Mouse (Mus musculus) midbrain, embryonic 14.5 days (tissue): Measurements from ENCODE around the gene Rara. TPM values are rescaled to one million over a fixed set of nuclear protein-coding genes. Genes with fewer than 3 reads are reported as not detected.
"Not testable (repeated sequence)": the region's sequence is repeated elsewhere in the genome, so short reads cannot be mapped to it uniquely, and the experiment has no call there.

Source experiments
- ATAC-seq: fragments of 200-750 bp; cut with Nextera tagmentation; 2 replicates; pipeline ENCODE4 v1.8.0; 2017; ENCODE audit warnings: moderate number of reproducible peaks, moderate library complexity; ENCODE audit not compliant: low FRiP score, low TSS enrichment
- DNase-seq: peaks from one replicate; pipeline ENCODE4 v3.0.0-alpha.2; 2015
- H3K27ac ChIP-seq: fragments of 300-500 bp; sonication (generic); replicated peaks from 2 replicates; pipeline ENCODE4 v1.5.1; 2014; ENCODE audit warnings: mild to moderate bottlenecking, low read depth, low read length, moderate library complexity
- H3K27me3 ChIP-seq: fragments of 300-500 bp; sonication (generic); 2 replicates; pipeline ENCODE4 v1.6.1; 2014; ENCODE audit warnings: low read length, control low read depth, mixed read lengths; ENCODE audit not compliant: control insufficient read depth, insufficient read depth
- H3K36me3 ChIP-seq: fragments of 300-500 bp; sonication (generic); 2 replicates; pipeline ENCODE4 v1.6.1; 2014; ENCODE audit warnings: low read length, control low read depth; ENCODE audit not compliant: control insufficient read depth, insufficient read depth
- H3K4me1 ChIP-seq: fragments of 300-500 bp; sonication (generic); 2 replicates; pipeline ENCODE4 v1.6.1; 2014; ENCODE audit warnings: mild to moderate bottlenecking, antibody characterized with exemption, low read length, control low read depth; ENCODE audit not compliant: control insufficient read depth, insufficient read depth
- H3K4me2 ChIP-seq: fragments of 300-500 bp; sonication (generic); 2 replicates; pipeline ENCODE4 v1.6.1; 2014; ENCODE audit warnings: mild to moderate bottlenecking, low read length, moderate library complexity
- H3K4me3 ChIP-seq: fragments of 300-500 bp; sonication (generic); replicated peaks from 2 replicates; pipeline ENCODE4 v1.5.1; 2014; ENCODE audit warnings: low read depth, low read length
- H3K9ac ChIP-seq: fragments of 300-500 bp; sonication (generic); replicated peaks from 2 replicates; pipeline ENCODE4 v1.6.1; 2014; ENCODE audit warnings: mild to moderate bottlenecking, low read length, moderate library complexity
- H3K9me3 ChIP-seq: fragments of 300-500 bp; sonication (generic); 2 replicates; pipeline ENCODE4 v1.6.1; 2016; ENCODE audit warnings: low read length, control low read depth, mixed read lengths; ENCODE audit not compliant: control insufficient read depth
- WGBS: fragments of 180-500 bp; shearing (Covaris S2); extraction: QIAGEN DNeasy Blood & Tissue Kit; methylation state at CpG from one replicate; pipeline ENCODE4 v1.1.7; 2014; 5-methylcytosine and 5-hydroxymethylcytosine counted together
- polyA plus RNA-seq: library from polyadenylated mRNA; unstranded; fragments of >200 nt; fragmentation: Nextera tagmentation; extraction: Ambion mirVana; gene quantifications from 2 replicates; pipeline ENCODE4 v1.2.1, GENCODE M21; 2014

Gene Rara
- polyA plus RNA-seq, 1 experiment from 2014 or later: 11.0 TPM

DNA sequence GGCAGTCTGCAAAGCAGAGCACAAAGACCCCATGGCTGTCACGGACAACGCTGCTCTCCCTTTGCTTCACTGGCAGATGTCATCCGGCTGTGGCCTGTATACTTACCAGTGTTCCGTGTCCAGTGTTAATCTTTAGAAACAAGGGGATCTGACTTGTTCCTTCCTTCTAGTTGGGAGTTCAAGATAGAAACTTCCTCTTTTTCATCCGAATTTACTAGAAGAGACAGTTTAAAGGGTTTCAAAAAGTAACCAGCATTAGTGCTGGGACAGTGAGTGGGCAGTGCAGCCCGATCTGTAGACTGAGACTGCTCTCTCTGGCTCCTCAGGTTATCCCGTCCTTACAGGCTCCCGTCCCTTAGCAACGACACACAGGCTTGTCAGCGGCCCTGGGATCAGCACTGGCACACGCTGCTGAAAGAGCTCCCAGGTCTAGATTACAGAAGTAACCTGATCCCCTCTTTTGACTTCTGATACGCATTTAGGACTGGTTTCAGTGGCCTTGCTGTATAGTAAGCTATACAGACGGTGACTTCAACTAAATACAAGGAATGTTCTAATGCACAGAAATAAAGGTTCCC is 10.1 kb upstream of the Rara start:
- Histone ChIP-seq H3K4me3 (no peak overlapping the region), H3K27ac (no peak overlapping the region), H3K4me2 (no peak overlapping the region), H3K9me3 (no peaks in the 10 kb centered on the region), H3K9ac (no peak overlapping the region), H3K4me1 (no peaks in the 10 kb centered on the region), H3K27me3 (no peaks in the 10 kb centered on the region), H3K36me3 (0 out of 2 replicates have a peak, but pooled peaks cover 5% of the 10 kb centered on the region)
- 80% methylated on average over 13 of the region's 13 CpGs for WGBS
- no peak for DNase-seq
- ATAC-seq: no peak

DNA sequence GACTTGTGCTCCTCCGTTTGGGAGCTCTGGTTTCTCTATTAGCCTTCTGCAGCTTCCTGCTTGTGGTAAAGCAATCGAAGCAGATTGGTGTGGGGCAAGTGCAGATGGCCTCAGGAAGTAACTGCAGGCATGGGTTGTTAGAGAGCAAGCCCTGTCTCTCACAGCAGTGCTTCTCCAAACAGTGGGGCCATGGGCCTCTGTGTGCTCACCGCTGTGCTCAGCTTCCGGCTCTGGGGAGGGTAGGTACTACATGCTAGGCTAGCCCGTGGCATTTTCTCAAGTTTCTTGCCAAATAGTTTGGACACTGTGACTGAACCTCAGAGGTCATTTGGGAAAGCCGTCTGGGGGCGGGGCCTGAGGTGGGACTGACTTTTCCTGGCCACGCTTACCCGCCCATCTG is 9.4 kb upstream of the Rara start:
- 86% methylated on average over 9 of the region's 9 CpGs for WGBS
- Histone ChIP-seq H3K9me3 (no peaks in the 10 kb centered on the region), H3K4me2 (no peak overlapping the region), H3K27ac (no peak overlapping the region), H3K36me3 (0 out of 2 replicates have a peak, but pooled peaks cover 5% of the 10 kb centered on the region), H3K4me3 (no peak overlapping the region), H3K4me1 (no peaks in the 10 kb centered on the region), H3K27me3 (no peaks in the 10 kb centered on the region), H3K9ac (no peak overlapping the region)
- no peak for DNase-seq
- ATAC-seq: no peak

DNA sequence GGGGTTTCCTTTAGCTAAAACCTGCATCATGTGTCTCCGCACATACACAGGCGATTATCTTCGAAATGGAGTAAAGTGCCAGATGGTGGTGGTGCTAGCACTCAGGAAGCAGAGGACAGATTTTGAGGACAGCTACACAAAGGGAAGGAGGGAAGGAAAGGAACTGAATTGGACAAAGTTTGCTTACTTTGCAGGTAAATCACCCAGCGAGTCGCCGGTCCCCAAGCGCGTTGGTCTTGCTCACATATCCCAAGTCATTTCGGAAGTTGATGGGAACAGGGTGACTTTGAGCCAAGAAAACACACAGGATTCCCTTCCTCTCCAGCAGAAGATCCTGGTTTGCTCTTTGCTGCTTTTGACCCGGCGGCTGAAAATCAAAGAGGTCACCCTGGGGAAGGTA is 8.6 kb upstream of the Rara start:
- WGBS: 94% methylated on average over 11 of the region's 11 CpGs

DNA sequence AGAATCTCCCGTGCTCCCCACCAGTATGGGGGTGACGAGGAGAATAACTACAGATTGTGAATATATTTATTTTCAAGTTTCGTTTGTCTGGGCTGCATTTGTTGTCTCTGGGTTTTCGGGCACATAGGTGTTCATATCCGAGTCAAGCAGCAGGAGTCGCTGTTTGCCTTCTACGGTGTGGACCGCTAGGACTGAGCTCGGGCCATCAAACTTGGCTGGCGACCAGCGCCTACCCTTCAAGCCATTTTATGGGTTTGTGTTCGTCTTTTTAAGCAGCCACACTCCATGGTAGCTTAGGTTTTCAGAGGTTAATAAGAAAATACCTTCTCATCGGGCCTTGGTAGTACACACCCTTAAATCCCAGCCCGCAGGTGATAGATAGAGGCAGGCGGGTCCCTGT is 5.8 kb upstream of the Rara start:
- DNase-seq: peak; percentile 79
- not testable (repeated sequence) for H3K4me3 ChIP-seq, H3K27me3 ChIP-seq, ATAC-seq, H3K4me2 ChIP-seq, H3K27ac ChIP-seq, H3K36me3 ChIP-seq, H3K9me3 ChIP-seq, H3K9ac ChIP-seq
- WGBS: 60% methylated on average over 15 of the region's 15 CpGs
- H3K4me1 ChIP-seq: peaks cover 21% of the 10 kb centered on the region

More for the DNA sequence above, 8.6 kb upstream of the Rara start:
- H3K9me3 ChIP-seq: no peaks in the 10 kb centered on the region
- no peak for ATAC-seq
- no peak overlapping the region for H3K4me3 ChIP-seq
- no peak overlapping the region for H3K9ac ChIP-seq
- no peaks in the 10 kb centered on the region for H3K27me3 ChIP-seq
- DNase-seq: no peak
- 0 out of 2 replicates have a peak, but pooled peaks cover 5% of the 10 kb centered on the region for H3K36me3 ChIP-seq
- H3K4me2 ChIP-seq: no peak overlapping the region
- H3K4me1 ChIP-seq: no peaks in the 10 kb centered on the region
- no peak overlapping the region for H3K27ac ChIP-seq

DNA sequence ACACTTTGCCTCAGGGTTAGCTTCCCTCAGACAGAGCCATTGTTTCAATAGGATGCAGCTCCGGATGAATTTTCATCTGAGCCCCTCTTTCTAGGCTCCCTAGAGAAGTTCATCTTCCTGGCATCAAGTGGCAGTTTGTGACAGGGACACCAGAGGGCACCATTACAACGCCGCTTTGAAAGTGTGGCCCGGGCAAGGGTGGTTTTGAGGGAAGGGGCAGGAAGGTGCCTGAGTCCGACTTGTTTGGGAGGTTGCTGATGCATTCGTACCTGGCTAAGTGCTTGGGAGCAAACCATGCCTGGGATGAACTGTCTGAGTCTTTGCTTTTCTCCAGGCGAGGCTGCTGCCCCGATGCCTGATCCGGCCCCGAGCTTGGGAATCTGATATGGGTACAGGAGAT is 5.3 kb upstream of the Rara start:
- H3K36me3 ChIP-seq, H3K4me3 ChIP-seq, H3K4me2 ChIP-seq, ATAC-seq, H3K27ac ChIP-seq, H3K27me3 ChIP-seq, H3K9me3 ChIP-seq, H3K9ac ChIP-seq: not testable (repeated sequence)
- 58% methylated on average over 10 of the region's 10 CpGs for WGBS
- DNase-seq: peak; percentile 82
- H3K4me1 ChIP-seq: peaks cover 21% of the 10 kb centered on the region

DNA sequence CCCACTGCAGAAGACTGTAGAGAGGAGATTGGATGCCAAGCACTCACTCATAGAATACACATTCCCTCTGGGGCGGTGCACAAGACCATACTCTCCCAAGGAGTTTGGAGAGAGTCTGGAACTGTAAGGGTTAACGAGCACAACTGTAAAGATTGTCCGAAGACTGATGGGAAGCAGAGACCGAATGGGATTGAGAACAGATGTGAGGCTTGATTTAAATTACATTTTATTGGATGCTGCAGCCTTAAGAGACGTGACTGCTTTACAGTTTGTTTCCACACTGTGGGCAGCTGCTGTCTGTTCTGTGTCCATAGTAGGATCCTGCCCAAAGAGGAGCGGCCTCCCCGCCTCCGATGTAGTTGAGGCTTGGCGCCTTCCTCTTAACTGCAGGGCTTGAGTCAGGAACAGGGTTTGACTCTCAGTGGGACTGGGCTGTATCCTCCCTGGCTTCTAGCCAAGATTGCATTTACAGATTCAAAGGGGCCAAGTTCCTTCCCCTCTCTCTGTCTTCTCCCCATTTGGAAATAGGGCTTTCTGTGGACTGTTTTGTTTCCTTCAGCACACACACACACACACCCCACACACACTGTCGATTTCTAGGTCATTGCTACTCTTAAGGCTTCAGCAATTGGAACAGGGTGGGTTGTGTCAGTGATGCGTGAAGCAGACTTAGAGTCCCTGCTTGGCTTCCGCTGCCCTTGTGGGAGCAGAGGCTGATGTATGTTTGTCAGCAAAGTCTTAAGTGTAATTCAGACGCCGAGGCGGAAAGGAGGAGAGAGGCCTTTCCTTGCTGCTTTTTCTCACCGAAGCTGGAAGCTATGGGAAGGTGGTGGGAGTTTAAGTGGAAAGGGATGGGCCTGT is 4.5 kb upstream of the Rara start:
- peaks cover 26% of the 10 kb centered on the region for H3K4me1 ChIP-seq

DNA sequence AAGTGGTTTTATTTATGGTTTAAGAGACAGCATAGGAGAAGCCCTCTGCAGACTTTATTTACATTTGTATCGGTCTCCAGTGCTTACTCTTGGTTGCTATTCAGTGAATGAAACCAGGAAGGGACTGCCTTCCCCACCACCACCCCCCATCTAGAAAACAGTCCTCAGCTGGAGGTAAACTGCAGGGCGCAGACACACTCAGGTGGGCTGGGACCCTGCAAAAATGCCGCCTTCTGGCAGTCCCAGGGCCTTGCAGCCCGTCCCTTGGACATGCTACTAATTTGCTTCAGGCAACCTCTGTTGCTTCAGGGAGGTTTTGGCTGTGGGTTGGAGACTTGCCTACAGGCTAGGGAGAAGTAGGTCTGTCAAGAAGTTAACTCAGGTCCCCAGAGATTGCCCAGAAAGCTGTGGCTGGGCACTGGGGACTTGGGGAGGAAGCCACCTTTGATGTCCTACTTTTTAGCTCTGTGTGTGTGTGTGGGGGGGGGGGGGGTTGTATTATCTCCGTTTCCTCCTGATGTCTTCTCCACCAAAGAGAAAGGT is 2.9 kb upstream of the Rara start:
- Histone ChIP-seq H3K27me3 (no peaks in the 10 kb centered on the region), H3K4me2 (no peak overlapping the region; the same call in 1 of the 2 replicates), H3K27ac (peak overlapping the region; percentile 32; the same call in 1 of the 2 replicates), H3K9me3 (no peaks in the 10 kb centered on the region), H3K36me3 (no peaks in the 10 kb centered on the region), H3K4me1 (peaks cover 42% of the 10 kb centered on the region), H3K4me3 (no peak overlapping the region), H3K9ac (no peak overlapping the region)
- DNase-seq (peak; percentile 13), ATAC-seq (no peak)
- 36% methylated on average over 5 of the region's 5 CpGs for WGBS

More for the DNA sequence above, 4.5 kb upstream of the Rara start:
- 64% methylated on average over 16 of the region's 16 CpGs for WGBS
- not testable (repeated sequence) for H3K4me2 ChIP-seq, H3K9ac ChIP-seq, H3K9me3 ChIP-seq, H3K27ac ChIP-seq, ATAC-seq, H3K27me3 ChIP-seq, H3K36me3 ChIP-seq, H3K4me3 ChIP-seq
- peak; percentile 24 for DNase-seq

DNA sequence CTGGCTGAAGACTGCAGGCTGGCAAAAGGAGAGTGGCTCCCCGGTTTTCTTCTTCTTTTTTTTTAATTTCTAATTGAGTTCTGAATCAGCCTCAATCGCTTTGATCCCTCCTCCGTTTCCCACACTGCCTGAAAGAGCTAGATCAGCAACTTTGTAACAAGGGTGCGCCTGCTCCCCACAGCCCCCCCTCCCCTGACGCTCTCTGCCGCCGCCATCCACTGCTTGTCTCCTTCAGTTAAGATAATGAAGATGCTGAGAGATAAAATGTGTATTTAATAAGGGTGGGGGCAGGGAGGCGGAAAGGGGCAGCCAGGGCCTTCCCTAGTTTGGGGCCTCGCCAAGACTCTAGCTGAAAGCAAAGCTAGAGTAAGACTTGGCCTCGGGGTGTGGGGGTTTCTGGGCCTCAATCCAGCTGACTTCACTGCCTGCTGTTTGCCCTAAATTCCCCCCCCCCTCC is 2.3 kb upstream of the Rara start:
- H3K9ac ChIP-seq: no peak overlapping the region
- H3K4me2 ChIP-seq: peak overlapping the region; percentile 20; the same call in 1 of the 2 replicates
- no peaks in the 10 kb centered on the region for H3K9me3 ChIP-seq
- no peak overlapping the region for H3K4me3 ChIP-seq
- WGBS: 2% methylated on average over 10 of the region's 10 CpGs
- peak; percentile 14; the same call in 1 of the 2 replicates for ATAC-seq
- no peaks in the 10 kb centered on the region for H3K36me3 ChIP-seq
- DNase-seq: peak; percentile 79
- no peaks in the 10 kb centered on the region for H3K27me3 ChIP-seq
- H3K4me1 ChIP-seq: peaks cover 48% of the 10 kb centered on the region
- peak overlapping the region; percentile 45 for H3K27ac ChIP-seq
